Mouse (Mus musculus) left cerebral cortex, adult 11 months (tissue): ENCODE measurements around the gene Camk2g.
A peak's percentile ranks its signal among the peaks of the same experiment; 100 is the strongest.

Experiments
- DNase-seq: peaks from one replicate; pipeline ENCODE4 v3.0.0; 2022; ENCODE audit warnings: low spot score

Gene Camk2g

DNA sequence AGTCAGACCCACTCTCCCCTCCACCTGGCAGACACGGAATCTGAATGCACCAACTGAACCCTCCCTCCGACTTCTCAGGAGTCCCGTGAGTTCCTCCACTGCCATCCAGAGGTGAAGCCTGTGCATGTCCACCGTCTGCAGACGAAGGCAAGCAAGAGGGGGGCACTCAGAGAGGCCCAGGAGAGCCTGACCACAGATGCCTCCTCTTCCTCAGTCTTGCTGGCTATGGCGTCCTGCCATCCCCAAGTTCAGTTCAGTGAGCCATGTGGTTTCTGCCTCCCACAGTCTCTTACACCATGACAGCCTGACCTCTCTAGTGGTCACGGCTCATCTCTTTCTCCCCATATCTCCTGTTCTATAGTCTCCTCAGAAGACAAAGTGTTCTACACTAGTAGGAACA, 9.2 kb downstream of the Camk2g start:
- DNase-seq: no peak

DNA sequence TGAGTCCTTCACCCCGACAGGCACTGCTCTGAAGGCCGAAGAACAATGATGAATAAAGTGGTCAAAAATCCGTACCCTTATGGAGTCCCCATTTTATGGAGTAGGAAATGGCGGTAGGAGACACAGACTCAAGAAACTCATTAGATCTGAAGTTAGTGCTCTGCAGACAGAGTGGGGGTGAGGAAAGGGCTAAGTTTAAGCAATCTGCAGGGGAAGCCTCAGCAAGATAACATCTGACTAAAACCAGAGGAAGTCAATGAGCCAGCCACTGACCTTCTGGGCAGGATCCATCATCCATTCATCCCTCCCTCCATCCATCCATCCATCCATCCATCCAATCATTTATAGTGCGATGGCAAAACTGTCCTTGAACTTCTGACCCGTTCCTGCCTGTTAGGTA, 10.4 kb downstream of the Camk2g start:
- DNase-seq: no peak

DNA sequence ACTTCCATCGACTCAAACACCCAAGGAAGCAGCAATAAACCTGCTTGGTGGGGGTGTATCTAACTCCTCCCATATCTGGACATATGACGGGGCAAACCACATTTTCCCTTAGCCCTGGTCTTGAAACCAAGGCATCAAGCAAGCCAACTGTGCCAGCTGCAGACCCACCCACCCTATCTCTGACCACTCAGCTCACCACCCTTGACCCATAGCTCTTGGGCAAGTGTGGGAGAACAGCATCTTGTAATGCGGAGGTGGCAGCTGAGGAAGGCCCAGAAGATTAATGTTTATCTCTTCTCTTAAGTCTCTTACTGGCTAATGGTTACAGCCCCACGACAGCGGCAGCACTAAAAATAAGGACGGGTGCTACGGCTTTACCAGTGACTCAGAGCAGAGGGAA, 11.0 kb downstream of the Camk2g start:
- DNase-seq: no peak

DNA sequence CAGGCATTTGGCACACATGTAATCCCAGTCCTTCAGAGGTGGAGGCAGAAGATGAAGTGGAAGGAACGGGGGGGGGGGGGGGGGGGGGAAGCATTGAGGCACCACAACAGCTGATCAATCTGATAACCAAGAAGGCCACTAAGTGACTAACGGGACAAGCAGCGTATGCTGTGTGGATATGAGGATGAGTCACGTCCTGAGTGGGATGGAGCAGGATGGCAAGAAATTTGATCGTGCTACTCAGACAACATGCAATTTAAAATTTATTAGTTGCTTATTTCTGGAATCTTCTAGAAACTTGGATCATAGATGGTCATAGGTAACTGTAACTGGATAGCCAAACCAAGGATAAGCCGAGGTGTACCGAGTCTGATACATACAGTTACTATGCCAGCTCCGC, 13.7 kb downstream of the Camk2g start:
- DNase-seq: no peak

DNA sequence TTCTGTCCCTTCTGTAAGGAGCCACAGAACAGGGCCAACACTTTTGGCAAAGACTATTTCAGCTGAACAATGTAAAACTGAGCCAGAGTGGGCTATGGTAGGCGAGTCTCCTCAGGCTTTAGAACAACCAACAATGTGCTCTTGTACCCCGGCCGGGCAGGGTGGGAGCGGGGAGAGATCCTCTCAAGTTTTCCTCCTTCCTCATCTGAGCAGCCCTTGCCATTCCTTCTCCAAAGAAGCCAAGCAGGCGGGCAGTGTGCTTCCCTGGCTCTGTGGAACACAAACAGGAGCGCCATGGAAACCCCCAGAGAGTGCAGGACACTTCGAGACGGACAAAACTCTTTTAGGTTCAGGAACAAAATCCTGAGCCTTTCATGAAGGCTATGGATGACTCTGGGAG, 15.4 kb downstream of the Camk2g start:
- DNase-seq: no peak

DNA sequence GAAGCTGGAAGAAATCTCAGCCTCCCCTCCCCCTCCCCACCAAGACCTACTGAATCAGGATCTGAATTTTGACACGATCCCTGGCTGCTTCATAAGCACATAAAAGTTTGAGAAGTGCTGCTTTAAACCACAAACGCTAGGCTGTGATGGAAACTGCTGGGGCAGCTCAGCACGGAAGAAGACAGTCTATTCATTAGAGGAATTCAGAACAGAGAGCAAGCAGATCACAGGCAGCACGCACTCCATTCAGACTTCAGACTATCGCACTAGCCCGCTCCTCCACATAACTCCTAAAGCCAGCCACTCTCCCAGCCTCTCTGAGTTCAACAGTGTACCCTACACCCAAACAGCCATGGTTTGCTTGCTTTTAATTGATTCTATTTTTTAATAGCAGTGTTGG, 18.2 kb downstream of the Camk2g start:
- DNase-seq: no peak

DNA sequence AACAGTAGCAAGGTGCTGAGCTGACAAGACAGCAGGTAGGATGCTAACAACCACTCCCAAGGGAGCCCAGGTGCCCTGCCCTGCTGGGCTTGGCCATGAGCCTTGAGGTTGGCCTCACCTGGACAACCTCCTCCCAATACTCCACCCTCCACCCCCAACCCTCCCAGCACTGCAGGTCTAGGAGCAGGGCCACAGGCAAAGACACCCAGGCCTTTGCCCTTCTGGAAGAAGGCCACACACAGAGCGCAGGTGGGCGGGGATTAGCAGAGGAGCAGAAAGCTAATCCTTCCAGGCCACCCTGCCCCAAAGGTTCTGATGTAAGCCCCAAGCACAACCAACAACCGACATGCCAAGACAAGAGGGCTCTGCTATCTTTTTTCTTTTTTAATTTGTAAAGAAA, 20.5 kb downstream of the Camk2g start:
- no peak for DNase-seq

DNA sequence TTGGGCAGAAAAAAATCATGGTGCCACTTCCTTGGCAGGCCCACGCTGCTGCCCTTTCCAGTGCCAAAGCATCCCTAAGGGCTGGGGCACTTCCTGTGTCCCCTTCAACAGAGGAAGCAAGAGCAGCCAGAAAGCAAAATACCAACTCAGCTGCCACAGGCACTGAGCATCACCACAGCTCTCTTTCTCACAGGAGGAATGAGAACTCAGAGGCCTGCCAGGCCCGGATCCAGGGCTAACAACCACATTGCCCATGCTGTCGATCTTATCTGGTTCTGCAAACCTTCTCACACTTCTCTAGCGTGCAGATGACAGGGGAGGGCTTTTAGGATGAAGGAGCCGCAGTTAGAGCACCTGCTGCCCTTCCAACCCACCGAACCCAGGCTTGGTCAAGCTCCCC, 21.1 kb downstream of the Camk2g start:
- no peak for DNase-seq

DNA sequence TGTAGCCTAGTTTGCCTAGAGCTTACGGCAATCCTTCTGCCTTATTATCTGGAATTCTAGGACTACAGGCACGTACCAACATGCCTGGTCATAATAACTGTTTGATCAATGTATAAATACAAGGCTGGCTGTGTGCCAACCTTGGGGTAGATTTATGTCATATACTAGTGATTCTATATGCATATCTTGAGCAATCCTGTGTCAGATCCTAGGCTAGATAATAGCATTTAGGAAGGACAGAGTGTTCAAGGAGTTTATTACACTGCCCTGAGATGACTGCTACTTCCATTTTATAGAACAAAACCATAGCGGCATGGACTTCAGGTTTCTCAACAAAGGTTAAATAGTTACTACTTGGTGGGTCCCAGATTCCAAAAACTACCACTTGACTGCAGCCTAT, 21.9 kb downstream of the Camk2g start:
- DNase-seq: no peak

DNA sequence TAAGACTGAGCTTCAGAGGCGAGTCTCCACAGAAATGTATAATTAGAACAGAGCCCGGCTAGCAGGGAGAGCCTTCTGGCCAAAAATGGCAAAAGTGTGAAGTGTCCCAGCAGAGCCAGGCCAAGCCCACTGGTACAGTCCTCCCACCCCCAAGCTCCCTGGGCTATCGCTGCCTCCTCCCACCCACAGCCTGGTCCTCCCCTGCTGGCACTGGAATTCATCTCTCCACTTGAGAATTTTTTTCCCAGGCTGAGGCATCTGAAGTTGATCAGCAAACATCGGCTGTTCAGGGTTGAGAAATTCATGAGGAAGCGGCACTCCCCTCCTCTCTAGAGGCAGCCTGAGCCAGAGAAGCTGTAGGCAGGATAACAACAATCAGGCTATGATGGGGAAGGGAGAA, 25.3 kb downstream of the Camk2g start:
- no peak for DNase-seq

DNA sequence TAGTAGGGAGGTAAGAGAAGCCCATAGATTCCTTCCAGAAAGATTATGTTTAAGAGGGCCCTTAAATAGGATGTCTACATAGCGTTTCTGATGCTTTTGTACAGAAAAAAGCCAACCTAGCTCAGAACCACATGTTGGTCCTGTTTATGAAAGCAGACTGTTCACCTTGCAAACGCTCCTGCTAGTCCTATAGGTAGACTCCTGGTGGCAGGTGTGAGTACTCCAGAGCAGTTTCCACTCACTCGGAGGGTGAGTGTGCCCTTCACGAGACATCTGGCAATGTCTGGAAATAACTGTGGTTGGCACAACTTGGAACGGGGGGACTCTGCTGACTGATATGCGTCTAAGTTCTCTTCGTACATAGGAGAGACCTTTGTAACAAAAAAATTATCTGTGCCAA, 26.0 kb downstream of the Camk2g start:
- no peak for DNase-seq

DNA sequence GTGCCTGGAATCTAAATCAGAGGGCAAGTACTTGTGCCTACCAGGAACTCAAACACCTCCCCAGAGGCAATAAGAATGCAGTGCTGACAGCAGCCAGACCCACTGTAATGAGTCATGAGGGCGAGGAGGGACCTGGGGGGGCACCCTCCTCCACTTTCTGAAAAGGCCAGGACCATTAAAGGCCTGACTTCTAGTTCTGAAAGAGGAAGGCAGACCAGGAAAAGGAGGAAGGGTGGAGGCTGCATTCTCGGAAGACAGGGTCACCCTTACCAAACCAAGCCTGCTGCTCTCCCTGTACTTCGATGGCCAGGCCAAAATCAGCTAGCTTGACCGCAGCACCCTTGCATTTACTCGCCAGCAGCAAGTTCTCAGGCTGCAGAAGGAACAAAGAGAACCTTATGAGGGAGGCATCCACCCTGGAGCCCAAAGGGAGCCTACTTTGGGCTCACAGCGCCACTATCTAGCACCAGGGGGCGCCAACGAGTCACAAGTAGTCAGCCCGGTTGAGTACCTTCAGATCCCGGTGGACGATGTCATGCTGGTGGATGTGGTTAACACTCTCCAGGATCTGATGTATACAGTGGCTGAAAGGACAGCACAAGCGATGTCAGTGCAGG, 28.1 kb downstream of the Camk2g start:
- DNase-seq: peak; percentile 79

DNA sequence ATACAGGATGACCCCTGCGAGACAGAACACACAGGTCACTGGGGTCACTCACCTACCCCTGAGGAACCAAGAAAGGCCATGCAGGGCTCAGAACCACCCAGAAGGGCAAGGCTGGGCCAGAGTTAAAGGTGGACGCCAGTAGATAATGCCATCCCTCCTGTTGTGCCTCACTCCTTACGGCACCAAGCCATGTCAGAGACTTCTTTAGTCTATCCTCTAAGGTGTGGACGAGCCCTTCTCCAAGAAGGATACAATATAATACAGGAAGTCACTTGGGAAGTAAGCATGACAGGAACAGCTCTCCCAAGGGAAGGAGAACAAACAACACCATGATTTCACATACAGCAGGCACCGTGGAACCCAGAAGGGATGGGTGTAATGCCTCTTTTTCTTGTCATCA, 28.9 kb downstream of the Camk2g start:
- no peak for DNase-seq

DNA sequence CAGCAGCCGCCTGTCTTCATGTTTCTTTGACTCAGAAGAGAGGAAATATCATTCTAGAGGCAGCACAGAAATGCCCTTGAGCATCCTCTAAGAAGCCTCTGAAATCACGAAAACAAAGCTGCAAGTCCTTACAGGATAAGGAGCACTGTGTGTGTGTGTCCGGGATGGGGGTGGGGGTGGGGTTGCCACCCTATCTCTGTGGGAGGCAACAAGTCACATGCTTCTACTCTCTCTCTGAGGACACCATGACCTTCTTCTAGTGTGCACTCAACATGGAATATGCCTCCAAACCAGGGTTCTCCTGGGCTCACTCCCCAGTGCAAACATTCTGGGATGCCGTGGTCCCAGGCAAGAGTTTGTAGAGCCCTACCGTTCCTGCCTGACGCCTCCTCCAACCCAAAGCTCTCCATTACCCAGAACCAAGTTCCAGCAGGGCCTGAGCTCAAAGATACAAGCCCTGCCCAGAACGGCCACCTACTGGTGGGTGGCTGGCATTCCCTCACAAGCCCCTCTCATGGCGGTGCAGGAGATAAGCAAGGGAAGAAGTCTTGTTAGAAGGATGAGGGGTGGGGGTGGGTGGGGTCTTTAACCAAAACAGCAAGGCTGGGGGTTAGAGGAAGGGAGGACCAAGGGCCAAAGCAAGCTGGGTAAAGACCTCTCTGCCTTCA, 35.0 kb downstream of the Camk2g start:
- no peak for DNase-seq

DNA sequence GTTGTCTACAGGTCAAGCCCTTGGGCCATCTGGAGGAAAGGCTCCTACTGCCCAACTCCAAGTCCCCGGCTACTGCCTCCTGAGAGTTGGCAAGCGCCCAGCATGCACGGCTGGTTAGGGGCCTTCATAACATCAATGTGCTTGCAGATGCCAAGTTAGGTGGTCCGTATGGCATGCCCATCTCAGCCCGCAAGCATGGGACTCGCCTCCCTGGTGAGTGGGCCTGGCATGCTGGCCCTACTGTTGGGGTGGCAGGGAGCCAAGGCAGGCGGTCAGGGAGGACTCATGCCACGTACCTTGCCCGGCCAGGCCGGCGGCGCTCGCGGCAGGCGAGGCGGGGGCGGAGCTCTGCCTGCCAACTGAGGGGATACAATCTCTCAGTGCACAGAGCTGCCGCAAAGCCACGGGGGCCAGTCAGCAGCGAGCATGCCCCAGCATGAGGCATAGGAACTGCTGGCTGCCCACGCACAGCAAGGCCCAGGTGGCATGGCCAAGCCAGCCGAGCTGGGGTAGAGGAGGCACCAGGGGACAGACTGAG, 36.4 kb downstream of the Camk2g start:
- no peak for DNase-seq

DNA sequence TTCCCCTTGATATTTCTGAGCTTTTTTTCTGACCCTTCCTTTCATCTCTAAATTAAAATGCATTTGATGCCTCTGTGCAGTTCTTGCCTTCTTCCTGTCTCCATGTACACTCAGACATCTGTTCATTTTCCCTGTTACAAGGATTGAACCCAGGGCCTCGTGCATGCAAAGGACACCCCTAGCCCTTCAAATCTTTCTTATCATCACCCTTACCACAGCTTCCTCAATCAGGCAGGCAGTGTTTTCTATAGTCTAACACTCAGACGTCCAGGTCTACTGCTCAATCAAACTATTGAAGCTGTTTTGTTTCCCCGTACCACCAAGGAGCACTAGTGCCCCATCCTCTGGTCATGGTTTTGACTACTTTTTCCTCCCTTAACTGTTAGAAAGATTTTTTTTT, 40.1 kb downstream of the Camk2g start:
- no peak for DNase-seq

DNA sequence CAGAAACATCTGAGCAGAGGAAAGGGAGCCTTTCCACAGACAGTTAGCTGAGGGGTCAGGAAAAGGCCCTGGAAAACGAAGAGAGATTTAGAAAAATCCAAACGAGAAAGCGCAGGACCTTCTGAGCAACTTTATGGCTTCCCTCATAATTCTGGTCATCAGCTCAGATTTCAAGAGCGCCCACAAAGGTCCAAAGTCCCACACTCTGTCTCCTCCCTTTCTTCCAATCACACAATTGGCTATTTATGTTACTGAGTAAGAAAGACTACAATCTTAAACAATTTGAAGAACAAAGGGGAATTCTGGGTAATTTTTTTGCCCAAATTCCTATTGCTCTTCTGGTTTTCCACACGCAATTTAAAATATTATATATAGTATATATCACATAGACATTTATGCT, 43.4 kb downstream of the Camk2g start:
- no peak for DNase-seq

DNA sequence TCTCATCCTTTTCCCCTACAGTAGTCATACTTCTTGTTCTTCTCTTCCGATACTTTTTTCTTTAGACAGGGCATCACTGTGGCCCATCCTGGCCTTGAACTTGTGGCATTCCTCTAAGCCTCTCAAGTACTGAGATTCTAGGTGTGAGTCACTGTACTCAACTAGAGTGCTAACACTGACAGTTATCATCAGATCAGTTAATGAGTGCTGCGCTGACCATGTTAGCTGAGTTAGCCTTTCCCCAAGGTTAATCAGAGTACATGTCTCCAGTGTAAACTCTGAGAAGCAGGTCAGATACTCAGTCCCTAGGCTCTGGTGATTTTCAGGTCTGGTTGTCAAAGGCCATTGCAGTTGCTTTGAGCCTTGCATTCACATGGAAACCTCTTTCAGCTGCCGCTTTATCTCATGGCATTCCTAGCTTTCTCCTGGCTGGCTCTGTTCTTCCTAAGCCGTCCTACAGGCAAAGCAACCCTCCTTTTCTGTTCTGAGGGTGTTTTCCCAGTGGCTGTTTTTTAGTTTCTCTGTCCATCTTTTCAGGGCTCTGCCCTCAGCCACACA, 44.3 kb downstream of the Camk2g start:
- no peak for DNase-seq

DNA sequence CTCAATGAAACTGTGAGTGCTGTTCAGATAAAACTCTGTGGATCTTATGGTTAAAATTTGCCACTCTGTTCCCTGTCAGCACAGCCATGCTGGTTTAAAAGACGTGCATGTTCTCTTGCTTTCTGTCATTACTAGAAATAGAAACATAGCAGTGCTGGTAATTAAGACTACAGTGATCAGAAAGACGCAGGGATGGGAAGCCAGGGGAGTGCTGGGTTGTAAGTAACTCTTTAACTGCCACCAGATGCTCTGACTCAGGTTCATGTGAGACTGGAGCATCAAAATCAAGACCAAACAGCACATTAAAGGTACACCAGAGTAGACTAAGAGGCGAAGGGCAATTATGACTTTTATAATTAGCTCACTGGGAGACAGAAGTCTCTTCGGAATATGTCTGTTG, 45.5 kb downstream of the Camk2g start:
- DNase-seq: no peak

DNA sequence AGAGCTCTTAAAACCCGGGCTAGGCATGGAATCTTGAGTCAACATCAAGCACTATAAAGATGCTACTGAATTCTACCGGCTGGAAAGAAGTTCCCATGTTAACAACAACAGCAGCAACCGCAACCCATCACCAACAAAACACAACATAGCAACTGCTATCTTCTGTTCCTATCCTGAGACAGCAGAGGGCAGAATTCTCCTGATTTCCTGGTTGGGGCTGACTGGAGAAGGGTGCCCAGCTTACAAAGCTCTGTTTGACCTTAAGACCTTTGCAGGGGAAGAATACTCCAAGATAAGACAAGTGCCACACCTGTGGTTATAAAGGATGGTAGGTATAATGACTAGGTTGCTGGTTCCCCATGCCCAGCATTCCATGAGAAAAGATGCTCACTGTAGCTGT, 47.0 kb downstream of the Camk2g start:
- no peak for DNase-seq

DNA sequence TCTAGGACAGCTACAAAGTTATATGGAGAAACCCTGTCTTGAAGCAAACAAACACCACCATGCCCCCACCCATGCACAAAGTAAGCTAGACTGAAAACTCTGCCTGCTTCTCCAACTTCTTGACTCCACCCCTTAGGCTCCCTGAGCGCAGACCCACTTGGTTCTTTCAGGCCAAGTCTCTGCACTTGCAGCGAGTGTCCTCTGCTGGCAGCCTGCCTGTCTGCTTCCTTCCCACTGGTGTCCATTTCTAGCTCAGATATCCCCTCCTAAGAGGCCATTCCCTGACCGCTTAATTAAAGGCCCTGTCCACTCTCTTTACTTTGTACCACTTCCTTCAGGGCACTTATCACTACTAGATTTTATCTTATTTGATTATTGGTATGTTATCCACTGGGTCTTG, 50.3 kb downstream of the Camk2g start:
- DNase-seq: no peak

DNA sequence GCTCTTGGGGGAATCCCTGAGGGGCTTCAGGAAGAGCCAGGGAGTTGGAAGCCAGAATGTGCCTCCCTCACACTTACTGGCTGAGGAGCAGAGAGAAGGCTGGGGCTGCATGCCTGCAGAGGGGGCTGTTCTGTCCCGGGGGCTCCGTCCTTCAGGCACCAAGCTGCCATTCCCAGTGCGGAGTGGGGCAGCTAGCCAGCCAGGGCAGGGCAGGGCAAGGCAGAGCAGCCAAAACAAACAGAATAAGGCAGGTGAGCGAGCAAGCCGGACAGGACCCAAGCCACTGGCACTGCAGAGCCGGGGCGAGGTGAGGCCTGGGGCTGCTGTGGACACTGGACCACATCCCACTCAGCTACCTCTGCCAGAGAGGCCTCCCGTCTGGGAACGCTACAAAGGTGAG, 52.6 kb downstream of the Camk2g start:
- no peak for DNase-seq

DNA sequence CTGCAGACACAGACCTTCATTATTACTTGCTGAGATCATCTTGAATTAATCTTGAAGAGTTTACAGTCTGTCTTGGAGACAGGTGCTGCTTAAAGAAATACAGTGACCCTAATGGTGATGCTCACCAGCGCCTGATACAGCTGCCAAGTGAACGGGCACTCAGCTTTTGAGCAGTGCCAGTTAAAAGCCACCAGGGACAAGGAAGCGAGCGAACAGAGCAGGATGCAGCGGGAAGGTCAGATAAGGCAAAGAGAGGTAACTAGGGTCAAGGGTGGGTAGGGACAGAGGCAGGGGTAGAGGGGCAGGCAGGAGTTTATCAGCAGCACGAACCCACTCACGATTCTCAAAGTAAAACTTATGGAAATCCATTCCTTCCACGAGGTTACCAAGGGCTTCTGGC, 55.4 kb downstream of the Camk2g start:
- DNase-seq: no peak

DNA sequence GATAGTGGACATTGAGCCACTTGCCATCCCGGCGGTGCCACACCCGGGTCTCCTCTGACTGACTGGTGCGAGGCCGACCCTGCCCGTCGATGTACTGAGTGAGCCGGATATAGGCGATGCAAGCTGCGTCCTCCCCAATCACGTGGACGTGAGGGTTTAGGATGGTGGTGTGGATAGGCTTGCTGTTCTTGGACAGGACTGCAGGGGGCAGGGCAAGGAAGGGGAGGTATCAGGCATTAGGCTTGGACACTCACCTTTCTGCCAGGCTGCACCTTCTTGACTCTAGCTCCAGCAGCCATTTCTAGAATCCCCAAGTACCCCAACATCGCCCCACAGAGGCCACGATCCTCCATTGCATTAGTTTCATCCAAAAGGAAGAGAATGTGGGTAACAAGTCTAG, 56.6 kb downstream of the Camk2g start:
- no peak for DNase-seq
